Mouse (Mus musculus) bone marrow, adult 2 months (tissue): ENCODE data around the gene Cbarp.

Source experiments
- CTCF ChIP-seq: fragments of 200-500 bp; IDR thresholded peaks from 2 replicates; pipeline ENCODE4 v1.5.1; 2011; ENCODE audit warnings: low read length, control low read depth; ENCODE audit not compliant: control insufficient read depth, insufficient read depth
- POLR2A ChIP-seq: fragments of 200-500 bp; IDR thresholded peaks from 2 replicates; pipeline ENCODE4 v1.6.1; 2011; ENCODE audit warnings: low read depth, mild to moderate bottlenecking, control low read depth, low read length, borderline replicate concordance; ENCODE audit not compliant: control insufficient read depth

- no peak for TF ChIP-seq CTCF
- TF ChIP-seq POLR2A, result no peak
Observed at GRCm38 (mm10) chr10:80091527-80091926, 49.1 kb downstream of the Cbarp start.
